Comparison of ENCODE assay signal across 10 mouse cellular contexts in genomic region chr9:119107566-119107965, GRCm38 (mm10). TPM values are rescaled to one million over a fixed set of nuclear protein-coding genes. Genes with fewer than 3 reads are reported as not detected.
DNase-seq lines count a peak whose midpoint lies in the region; ATAC-seq and TF ChIP-seq lines count a peak whose summit lies in the region.
"Had no signal": no experiment of that assay in that cellular context is flagged by ENCODE, and none has a peak within 500 bp of the region (broad histone marks: within the 10 kb centered on the region; RNA-seq: fewer than 3 reads in every experiment).

No protein-coding gene starts in this region.

- H3K27me3 ChIP-seq in midbrain, embryonic 13.5 days: peaks cover 15% of the 10 kb centered on the region

- H3K4me3 ChIP-seq in lung, adult 2 months (replicated peaks; ENCODE audit: extremely low read depth, low read depth, low read length): no peak overlapping the region
- no peak overlapping the region for H3K4me3 ChIP-seq in midbrain, embryonic 13.5 days (replicated peaks)

- ATAC-seq in cerebellum, adult (ENCODE audit: insufficient number of reproducible peaks, low FRiP score, low TSS enrichment): no peak
- no peak for ATAC-seq in midbrain, embryonic 13.5 days

- peak; percentile 29; the same call in 1 of the 2 replicates for TF ChIP-seq CTCF in lung, adult 2 months (IDR thresholded peaks at IDR 0.05; ENCODE audit: insufficient read depth, low read length)

- no peak overlapping the region for H3K9ac ChIP-seq in midbrain, embryonic 13.5 days (replicated peaks)

- H3K27ac ChIP-seq in midbrain, embryonic 13.5 days: no peak overlapping the region

- H3K36me3 ChIP-seq in midbrain, embryonic 13.5 days: no peaks in the 10 kb centered on the region

- no peaks in the 10 kb centered on the region for H3K4me1 ChIP-seq in lung, adult 2 months (ENCODE audit: control insufficient read depth, insufficient read depth, low read length)
- peaks cover 14% of the 10 kb centered on the region for H3K4me1 ChIP-seq in midbrain, embryonic 13.5 days (replicated peaks)

- no peak overlapping the region for H3K4me2 ChIP-seq in midbrain, embryonic 13.5 days (replicated peaks)

- TF ChIP-seq POLR2A in lung, adult 2 months (IDR thresholded peaks at IDR 0.05; ENCODE audit: borderline replicate concordance, extremely low read depth, low read depth, low read length): no peak

- DNase-seq in cerebellum, postnatal 10 days: peak; percentile 66 to 71
- DNase-seq in lung, adult 2 months: no peak
- DNase-seq in lung, postnatal 10 days: no peak
- DNase-seq in brain, adult 2 months (ENCODE audit: low read depth, low spot score): peak; percentile 54
- peak; percentile 66 to 79 for DNase-seq in kidney, postnatal 36 days
- no peak for DNase-seq in layer of hippocampus, postnatal 36 days
- DNase-seq: lung, adult 18-20 months had no signal

- no peaks in the 10 kb centered on the region for H3K9me3 ChIP-seq in midbrain, embryonic 13.5 days

- WGBS in lung, adult 2 months: 85% methylated on average over 4 of the region's 4 CpGs
- WGBS in midbrain, embryonic 13.5 days: 95% methylated on average over 4 of the region's 4 CpGs

RNA-seq across cellular contexts. Expression of gene Dlec1, which starts 5.3 kb away (rescaled TPM):
- polyA plus RNA-seq in lung, adult 2 months (2012; rRNA removed): 5.1 and 5.5 TPM in 2 replicates
- 1 to 10 TPM; 4.3 to 4.4 TPM for total RNA-seq in layer of hippocampus, postnatal 36 days (2021)
- 0.75 and 0.81 TPM in 2 replicates for polyA plus RNA-seq in midbrain, embryonic 13.5 days (2015; fragmentation: Nextera tagmentation; extraction: Ambion mirVana)

RNA-seq across cellular contexts. Expression of gene Plcd1, which starts 14.3 kb away (rescaled TPM):
- polyA plus RNA-seq in lung, adult 2 months (2012; rRNA removed): 19.8 and 37.3 TPM in 2 replicates
- 1 to 10 TPM; 8.3 to 8.4 TPM for total RNA-seq in layer of hippocampus, postnatal 36 days (2021)
- 20.0 and 21.0 TPM in 2 replicates for polyA plus RNA-seq in midbrain, embryonic 13.5 days (2015; fragmentation: Nextera tagmentation; extraction: Ambion mirVana)

RNA-seq across cellular contexts. Expression of gene Acaa1b, which starts 49.3 kb away (rescaled TPM):
- 14.8 and 21.9 TPM in 2 replicates for polyA plus RNA-seq in lung, adult 2 months (2012; rRNA removed)
- 1 to 10 TPM; 1.2 to 1.7 TPM for total RNA-seq in layer of hippocampus, postnatal 36 days (2021)
- 1.4 TPM in 2 replicates for polyA plus RNA-seq in midbrain, embryonic 13.5 days (2015; fragmentation: Nextera tagmentation; extraction: Ambion mirVana)

RNA-seq across cellular contexts. Expression of gene Gm47289, which starts 51.4 kb away (rescaled TPM):
- polyA plus RNA-seq in lung, adult 2 months (2012; rRNA removed): not detected in 2 replicates
- not detected for total RNA-seq in layer of hippocampus, postnatal 36 days (2021)
- polyA plus RNA-seq in midbrain, embryonic 13.5 days (2015; fragmentation: Nextera tagmentation; extraction: Ambion mirVana): not detected in 2 replicates
- polyA plus RNA-seq: heart, embryonic 14.5 days had no signal

RNA-seq across cellular contexts. Expression of gene Vill, which starts 55.0 kb away (rescaled TPM):
- 15.4 and 20.2 TPM in 2 replicates for polyA plus RNA-seq in lung, adult 2 months (2012; rRNA removed)
- total RNA-seq in layer of hippocampus, postnatal 36 days (2021): under 1 TPM; 0.62 to 0.76 TPM
- 4.2 and 4.4 TPM in 2 replicates for polyA plus RNA-seq in midbrain, embryonic 13.5 days (2015; fragmentation: Nextera tagmentation; extraction: Ambion mirVana)

Comparison
In these comparisons a context has a peak if more than half of its experiments do, and no peak if none do; other contexts are left out.
1. DNase-seq: peak in cerebellum, postnatal 10 days (2 of 2), brain, adult 2 months (single experiment) and kidney, postnatal 36 days (2 of 2); none in lung, adult 2 months (single experiment), lung, postnatal 10 days (single experiment) and layer of hippocampus, postnatal 36 days (0 of 2).